Mouse (Mus musculus) left cerebral cortex, adult 11 months (tissue): ENCODE measurements around the gene Mphosph6.

ENCODE experiments used
- DNase-seq: peaks from one replicate; pipeline ENCODE4 v3.0.0; 2022; ENCODE audit warnings: low spot score

Mphosph6 gene

DNA sequence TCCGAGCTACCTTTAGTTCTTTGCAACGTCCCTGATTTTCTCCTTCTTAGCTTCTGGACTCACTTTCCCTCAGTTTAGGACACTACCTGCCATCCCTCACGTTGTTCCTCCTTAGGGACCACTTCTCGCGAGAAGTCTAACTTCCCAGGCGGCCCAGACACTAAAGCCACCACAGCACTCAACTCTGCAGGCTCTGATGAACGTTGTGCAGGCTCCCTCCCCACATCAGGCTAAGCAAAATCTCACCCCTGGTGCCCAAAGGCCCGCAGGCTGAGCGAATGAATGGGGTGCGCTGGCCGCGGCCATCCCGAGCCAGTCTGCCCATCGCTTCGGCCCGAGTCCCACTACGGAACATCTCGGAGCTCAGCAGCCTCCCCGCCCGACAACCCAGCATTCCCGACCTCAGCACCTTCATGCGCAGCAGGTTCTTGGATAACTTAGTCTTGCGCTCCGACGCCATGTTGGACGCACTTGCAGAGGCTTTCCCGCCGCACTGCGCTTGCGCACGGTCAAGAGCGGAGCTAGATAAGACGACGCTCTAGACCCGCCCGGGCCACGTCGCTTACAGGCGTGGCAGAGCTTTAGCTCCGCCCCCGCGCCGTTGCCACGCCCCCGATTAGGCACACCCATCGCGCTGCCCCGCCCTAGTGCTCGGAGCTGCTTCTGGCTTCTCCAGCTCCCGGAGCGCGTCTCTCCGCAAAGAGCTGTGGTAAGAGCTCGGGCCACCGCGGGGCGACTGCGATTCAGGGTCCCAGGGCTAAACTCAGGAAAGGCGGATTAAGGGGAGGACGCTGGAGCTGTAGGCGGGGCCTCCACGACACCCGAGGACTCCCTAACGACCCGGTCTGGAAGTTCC lies at the start of gene Mphosph6:
TSS of gene Mphosph6 (minus strand) at position 501 of the 856 bp plus-strand sequence.
- DNase-seq = peak; percentile 93

GRCm38 (mm10) chr8:117850420-117850819 lies 48.7 kb upstream of the Mphosph6 start:
- DNase-seq = no peak

DNA sequence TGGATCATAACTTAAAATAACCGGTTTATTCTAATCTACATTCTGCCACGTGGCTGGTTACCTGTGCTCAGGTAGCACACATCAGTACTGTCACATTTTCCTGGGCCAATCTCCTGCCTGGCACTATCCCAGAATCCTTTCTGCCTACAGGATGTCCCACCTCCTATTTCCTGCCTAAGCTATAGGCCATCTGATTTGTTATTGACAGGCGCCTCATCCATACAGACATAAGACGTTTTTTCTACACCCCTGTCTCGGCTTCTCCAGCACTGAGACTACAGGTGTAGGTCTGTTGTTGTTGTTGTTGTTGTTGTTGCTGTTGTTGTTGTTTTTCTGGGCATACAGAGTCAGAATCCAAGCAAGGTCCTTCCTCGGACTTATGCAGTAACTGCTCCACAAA lies 46.1 kb upstream of the Mphosph6 start:
- no peak for DNase-seq

DNA sequence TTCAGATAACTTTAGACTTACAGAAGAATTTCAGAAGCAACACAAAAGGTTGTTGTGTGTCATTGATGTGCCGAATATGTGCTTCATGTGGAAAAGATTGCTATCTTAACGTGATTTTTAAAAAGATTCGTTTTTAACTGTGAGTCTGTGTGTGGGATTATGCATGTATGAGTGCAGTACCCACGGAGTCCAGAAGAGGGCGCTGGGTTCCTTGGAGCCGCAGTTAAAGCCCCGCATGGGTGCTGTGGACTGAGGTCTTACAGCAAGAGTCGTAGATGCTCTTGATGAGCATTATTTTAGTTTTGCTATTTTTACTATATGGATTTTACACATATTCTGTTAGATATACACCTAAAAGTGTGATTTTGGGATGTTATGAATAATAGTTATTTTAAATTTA lies 42.0 kb upstream of the Mphosph6 start:
- no peak for DNase-seq

DNA sequence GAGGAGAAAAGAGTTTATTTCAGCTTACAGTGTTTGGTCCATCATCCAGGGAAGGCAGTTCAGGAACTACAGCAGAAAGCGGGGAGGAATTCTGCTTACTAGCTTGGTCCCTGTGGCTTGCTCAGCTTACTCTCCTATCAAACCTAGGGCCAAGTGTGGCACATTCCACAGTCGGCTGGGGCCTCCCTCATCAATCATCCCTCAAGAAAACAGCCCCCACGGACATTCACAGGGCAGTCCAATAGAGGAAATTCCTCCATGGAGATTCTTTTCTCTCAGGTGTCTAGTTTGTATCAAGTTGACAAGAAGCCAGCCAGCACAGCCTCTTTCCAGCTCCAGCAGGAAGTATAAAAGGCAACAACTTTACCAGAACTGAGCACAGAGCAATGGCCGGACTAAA lies 11.8 kb upstream of the Mphosph6 start:
- no peak for DNase-seq

DNA sequence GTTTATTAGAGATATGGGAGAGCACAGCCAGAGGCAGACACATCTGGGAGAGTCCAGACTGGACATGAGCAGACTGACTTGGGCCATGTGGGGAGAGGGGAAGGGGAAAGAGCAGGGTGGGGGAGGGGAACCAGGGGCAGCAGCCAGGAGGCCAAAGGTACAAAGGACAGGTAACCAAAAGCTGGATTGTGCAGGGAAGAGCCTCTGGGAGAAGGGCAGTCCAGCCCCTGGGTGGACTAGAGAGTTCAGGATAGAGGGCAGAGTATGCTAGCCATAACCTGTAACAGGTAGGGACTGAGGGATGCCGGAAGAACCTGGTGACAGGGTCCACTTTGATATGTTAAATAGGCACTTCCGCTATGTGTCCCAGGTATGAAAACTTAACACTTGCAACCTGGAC lies 8.9 kb upstream of the Mphosph6 start:
- DNase-seq = no peak

DNA sequence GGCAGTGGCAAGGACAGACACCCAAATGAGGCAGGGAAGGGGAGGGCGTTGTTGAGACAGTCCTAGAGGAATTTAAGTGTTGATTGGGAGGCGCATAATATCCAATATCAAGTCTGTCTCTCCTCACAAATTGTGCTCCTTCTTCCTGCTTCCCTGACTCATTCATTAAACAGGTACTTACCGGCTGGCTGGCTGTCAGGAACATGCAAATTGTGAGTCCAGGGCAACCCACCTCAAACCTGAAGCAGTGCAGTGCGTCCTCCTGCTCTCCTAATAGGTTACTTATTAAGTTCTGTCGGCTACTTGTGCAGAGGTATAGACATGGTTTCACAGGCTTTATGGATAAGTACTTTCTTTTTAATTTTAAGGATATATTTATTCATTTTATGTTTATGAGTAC lies 3.7 kb upstream of the Mphosph6 start:
- no peak for DNase-seq

GRCm38 (mm10) chr8:117802299-117802689 lies 551 bp upstream of the Mphosph6 start:
- peak; percentile 9 for DNase-seq

- no peak for DNase-seq
Measured at GRCm38 (mm10) chr8:117798066-117798465, 3.7 kb downstream of the Mphosph6 start.

DNA sequence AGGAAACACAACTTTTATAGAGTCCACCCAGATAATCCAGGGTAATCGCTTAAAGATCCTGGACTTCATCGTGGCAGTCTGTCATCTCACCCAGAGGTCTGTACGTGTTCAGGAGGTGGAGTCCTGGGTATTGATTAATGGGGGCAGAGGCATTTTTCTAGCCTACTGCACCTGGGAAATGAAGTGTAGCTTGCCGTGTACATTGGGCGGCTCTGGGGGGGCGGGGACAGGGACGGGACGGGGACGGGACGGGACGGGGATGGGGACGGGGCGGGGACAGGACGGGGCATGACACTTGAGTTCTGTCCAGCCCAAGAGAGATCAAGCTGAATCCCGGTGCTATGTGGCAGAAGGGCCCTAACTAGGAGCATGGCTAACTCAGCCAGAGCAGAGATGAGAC lies 5.3 kb downstream of the Mphosph6 start:
- DNase-seq = no peak

- DNase-seq = no peak
Measured at GRCm38 (mm10) chr8:117794581-117794980, 7.2 kb downstream of the Mphosph6 start.

DNA sequence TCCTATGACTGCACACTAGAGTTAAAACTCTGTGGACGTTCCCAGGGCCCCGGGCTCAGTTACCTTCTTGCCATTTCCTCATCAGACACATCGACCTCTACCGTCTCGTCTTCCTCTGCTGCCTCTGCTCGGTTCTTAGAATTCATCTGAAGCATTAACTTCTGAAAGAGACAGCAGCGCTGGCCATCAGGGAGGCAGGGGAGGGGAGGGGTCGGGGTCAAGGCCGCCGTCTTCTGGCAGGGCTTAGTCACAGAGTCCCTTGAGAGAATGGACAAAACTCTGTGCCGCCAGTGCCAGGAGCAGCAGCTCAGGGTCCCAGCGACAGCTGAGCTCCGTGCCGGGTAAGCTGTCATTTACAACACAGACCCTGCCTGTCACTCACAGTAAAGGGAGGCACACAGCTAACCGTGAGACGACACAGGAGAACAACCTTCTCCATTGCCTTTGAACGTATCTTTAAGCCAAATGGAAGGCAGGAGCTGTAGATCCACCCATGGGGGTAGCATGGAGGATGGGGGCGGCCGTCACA lies 9.1 kb downstream of the Mphosph6 start:
- no peak for DNase-seq

GRCm38 (mm10) chr8:117786428-117786827 lies 15.3 kb downstream of the Mphosph6 start:
- no peak for DNase-seq

- no peak for DNase-seq
Measured at GRCm38 (mm10) chr8:117783021-117783420, 18.7 kb downstream of the Mphosph6 start.

- no peak for DNase-seq
Measured at GRCm38 (mm10) chr8:117781375-117782129, 20.2 kb downstream of the Mphosph6 start.

- no peak for DNase-seq
Measured at GRCm38 (mm10) chr8:117779344-117779743, 22.4 kb downstream of the Mphosph6 start.

DNA sequence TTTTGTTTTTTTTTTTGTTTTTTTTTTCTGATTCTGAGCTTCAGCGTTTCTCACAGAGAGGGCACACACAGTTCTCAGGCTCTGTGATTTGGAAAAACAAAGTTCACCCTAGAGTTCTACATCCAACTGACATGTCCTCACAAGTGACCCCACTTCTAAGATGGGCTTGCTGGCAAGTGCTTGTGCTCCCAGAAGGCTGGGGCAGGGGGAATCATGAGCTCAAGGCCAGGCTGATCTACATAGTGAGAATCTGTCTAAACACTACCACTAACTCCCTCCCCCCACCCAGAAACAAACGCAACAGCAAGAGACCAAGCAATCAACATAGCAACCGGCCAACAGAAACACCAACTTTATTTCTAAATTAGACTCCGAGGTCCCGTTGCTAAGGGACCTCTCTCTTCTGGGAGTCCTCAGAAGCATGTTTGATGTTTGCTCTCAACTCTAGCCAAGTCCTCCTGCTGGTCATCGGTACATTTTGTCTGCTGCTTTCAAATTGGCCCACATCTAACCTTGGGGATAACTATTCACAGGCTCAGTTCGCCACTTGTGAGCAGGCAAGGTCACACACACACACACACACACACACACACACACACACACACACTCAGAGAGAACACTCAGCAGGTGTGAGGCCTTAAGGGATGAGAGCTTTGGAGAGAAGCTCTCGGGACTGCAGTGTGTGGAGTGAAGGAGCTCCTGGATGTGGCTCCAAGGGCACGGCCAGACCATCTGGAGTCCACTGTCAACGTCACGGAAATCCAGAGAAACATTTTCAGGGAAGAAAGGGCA lies 23.0 kb downstream of the Mphosph6 start:
- no peak for DNase-seq

DNA sequence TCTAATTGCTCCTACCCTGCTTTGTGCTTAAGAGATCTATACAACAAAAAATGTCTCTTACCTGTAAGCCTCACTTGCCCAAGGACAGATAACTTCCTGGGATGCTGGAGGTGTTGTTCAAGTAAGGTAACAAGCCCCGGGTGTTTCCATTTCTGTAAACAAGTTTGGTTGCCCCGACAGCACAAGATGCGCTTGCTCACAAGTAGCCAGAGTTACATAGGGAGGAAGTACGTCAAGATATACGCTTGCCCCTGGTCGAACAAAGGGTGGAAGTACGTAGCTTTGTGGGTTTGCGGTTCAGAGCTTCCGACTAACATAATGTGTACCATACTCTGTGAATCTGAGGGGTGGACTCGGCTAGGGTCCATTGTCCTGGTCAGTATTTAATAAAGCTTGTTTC lies 25.7 kb downstream of the Mphosph6 start:
- no peak for DNase-seq

DNA sequence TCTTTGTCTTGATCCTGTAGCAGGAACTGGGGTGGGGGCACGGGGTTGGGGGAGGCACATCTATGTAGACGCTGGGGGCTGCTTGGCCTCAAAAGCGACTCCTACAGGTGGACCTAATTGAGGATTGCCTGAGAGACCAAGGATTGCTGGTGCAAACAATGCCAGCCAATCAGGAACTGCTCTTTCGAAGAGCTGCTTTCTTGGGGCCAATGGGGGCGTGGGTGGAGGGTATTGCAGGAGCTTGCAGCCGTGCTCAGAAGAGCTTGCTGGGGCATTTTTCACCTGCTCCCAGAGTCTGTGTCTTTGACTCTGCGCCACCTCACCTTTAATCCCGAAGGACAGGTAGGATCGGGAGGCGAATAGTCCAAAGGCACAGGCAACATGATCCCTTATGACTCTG lies 26.1 kb downstream of the Mphosph6 start:
- no peak for DNase-seq

DNA sequence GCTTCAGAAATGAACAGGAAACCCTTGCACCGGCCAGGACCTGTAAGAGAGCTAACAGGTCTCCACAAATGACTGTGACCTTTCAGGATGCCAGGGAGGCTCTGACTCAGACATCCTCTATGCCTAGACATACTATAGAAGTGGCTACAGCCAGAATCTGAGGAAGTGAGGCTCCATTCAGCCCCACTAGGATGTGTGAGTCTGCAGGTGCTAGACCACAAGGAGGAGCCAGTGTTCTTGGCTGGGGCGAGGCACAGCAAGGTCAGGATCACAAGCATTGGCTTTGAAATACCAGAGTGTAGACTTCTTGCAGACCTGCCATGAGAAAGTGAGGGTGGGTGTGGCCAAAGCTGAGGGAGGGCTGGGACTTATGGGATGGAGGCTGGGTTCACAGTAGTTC lies 29.1 kb downstream of the Mphosph6 start:
- no peak for DNase-seq

DNA sequence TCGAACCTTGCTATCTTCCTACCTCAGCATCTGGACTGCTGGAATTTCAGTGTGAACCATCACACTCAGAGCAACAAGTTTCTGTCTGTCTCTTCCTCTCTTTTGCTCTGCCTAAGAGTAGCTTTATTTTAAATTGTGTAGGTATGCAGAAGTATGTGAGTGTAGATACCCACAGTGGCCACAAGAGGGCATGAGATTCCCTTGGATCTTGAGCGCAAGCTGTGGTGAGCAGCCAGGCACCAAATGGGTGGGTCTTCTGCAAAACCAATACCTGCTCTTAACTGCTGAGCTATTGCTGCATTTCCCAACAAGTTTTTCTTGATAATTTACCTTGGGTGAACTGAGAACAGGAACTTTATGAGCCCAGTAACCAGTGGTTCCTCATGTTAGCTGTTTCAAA lies 29.6 kb downstream of the Mphosph6 start:
- DNase-seq = no peak

DNA sequence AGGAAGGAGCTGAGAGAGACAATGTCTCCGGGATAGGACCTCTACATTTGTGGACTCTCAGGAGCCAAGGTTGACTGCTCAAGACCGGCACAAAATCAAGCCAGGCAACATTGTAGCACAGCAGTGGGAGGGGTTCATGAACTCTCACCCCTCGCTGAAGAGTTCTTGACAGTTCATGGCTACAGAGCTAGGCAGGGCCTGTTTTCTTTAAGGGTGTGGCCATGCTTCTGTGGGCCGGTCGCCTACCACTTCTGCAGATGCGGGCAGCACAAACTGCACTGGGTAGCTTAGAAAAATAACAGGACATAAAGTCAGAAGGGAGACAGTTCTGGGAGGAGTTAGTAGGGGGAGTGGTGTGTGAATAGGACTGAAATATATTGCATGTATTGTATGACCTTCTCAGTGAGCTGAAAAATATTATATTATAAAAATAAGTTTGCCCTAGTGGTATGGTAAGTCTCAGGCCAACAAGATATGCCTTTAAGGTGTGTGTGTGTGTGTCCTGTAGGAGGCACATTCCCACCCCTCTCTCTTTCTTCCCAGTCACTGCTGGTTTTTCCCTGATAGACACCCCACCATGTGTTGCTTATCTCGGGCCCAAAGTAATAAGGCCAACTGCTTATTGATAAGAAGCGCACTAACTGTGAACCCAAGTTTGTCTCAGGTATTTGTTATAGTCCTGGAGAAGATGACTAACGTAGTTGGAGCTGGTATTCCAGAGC lies 30.5 kb downstream of the Mphosph6 start:
- DNase-seq = no peak
